Mouse (Mus musculus) kidney, adult 11 months (tissue): ENCODE measurements around the gene Hmg20b.

Source experiments
- DNase-seq: peaks from one replicate; pipeline ENCODE4 v3.0.0; 2022

Gene Hmg20b

GRCm38 (mm10) chr10:81349961-81350350 lies 324 bp downstream of the Hmg20b start:
- no peak for DNase-seq

- DNase-seq, result peak; percentile 83
Measured at GRCm38 (mm10) chr10:81349146-81349545, 1.1 kb downstream of the Hmg20b start.

- peak; percentile 80 for DNase-seq
Measured at GRCm38 (mm10) chr10:81346453-81347067, 3.7 kb downstream of the Hmg20b start.

GRCm38 (mm10) chr10:81345162-81345534 lies 5.1 kb downstream of the Hmg20b start:
- DNase-seq, result no peak

GRCm38 (mm10) chr10:81344421-81345161 lies 5.7 kb downstream of the Hmg20b start:
- DNase-seq, result peak; percentile 29

GRCm38 (mm10) chr10:81342686-81343505 lies 7.4 kb downstream of the Hmg20b start, which contains the start of gene Gipc3:
TSS of gene Gipc3 (minus strand) at chr10:81343266.
- DNase-seq, result no peak

- peak; percentile 49 for DNase-seq
Measured at GRCm38 (mm10) chr10:81341333-81341949, 8.8 kb downstream of the Hmg20b start.

GRCm38 (mm10) chr10:81340551-81341332 lies 9.5 kb downstream of the Hmg20b start:
- DNase-seq, result no peak

GRCm38 (mm10) chr10:81336558-81336957 lies 13.7 kb downstream of the Hmg20b start:
- no peak for DNase-seq

GRCm38 (mm10) chr10:81335393-81336340 lies 14.6 kb downstream of the Hmg20b start:
- no peak for DNase-seq

- DNase-seq, result no peak
Measured at GRCm38 (mm10) chr10:81334324-81334723, 16.0 kb downstream of the Hmg20b start.

- no peak for DNase-seq
Measured at GRCm38 (mm10) chr10:81332277-81332676, 18.0 kb downstream of the Hmg20b start.

- no peak for DNase-seq
Measured at GRCm38 (mm10) chr10:81330007-81330406, 20.3 kb downstream of the Hmg20b start.

- no peak for DNase-seq
Measured at GRCm38 (mm10) chr10:81329194-81329975, 20.9 kb downstream of the Hmg20b start.

GRCm38 (mm10) chr10:81328386-81328785 lies 21.9 kb downstream of the Hmg20b start, which contains the start of gene Tbxa2r:
TSS of gene Tbxa2r (plus strand) at chr10:81328731.
- DNase-seq, result peak; percentile 71

GRCm38 (mm10) chr10:81327959-81328358 lies 22.3 kb downstream of the Hmg20b start:
- no peak for DNase-seq

GRCm38 (mm10) chr10:81326858-81327257 lies 23.4 kb downstream of the Hmg20b start:
- DNase-seq, result peak; percentile 70

GRCm38 (mm10) chr10:81325781-81326180 lies 24.5 kb downstream of the Hmg20b start:
- no peak for DNase-seq

GRCm38 (mm10) chr10:81325176-81325575 lies 25.1 kb downstream of the Hmg20b start:
- DNase-seq, result no peak
